Mouse (Mus musculus) embryonic stem cell, embryonic (primary cell): ENCODE results near the gene Sema4b.

Experiments
- CTCF ChIA-PET, 4 experiments: fragments of 300-600 bp in 2 of 4; fragments of 350-600 bp in 2 of 4; sonication (Branson Sonifier 250); formaldehyde crosslinking; loops; one replicate each; lab custom pipeline; 2022; ENCODE audit warnings: inconsistent platforms in 2 of 4; lab: Charles Lee
- POLR2A ChIA-PET, 4 experiments: fragments of 300-600 bp in 2 of 4; fragments of 350-600 bp in 2 of 4; sonication (Branson Sonifier 250); formaldehyde crosslinking; loops; one replicate each; lab custom pipeline; 2022; ENCODE audit warnings: antibody characterized with exemption in 4 of 4, inconsistent platforms in 1 of 4; lab: Charles Lee

The Sema4b gene

DNA sequence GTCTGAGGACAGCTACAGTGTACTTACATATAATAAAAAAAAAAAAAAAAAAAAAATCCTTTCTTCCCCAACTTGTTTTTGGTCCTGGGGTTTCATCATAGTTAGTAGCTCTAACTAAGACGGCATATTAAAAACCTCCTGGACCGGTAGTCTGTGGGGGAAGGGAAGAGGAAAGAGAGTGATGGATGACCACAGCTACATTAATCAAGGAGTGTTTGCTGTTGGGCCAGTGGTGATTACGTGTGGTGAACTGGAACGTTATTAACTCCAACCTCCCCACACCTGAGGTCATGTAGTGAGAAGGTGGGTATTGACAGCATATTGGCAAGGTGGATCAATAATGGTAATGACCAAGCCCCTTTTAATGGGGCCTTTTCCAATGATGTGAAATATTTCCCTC is 2.1 kb upstream of the Sema4b start:
- CTCF ChIA-PET, result interaction anchor here in 2 of 4 experiments (0.6 to 2.4 kb wide), 6 partner anchors 14 to 56 kb away, joined by 3 to 10 read pairs (median 4); no protein-coding TSS in a partner anchor
- POLR2A ChIA-PET, result interaction anchor here (0.6 to 12.1 kb wide), 45 partner anchors 8 to 676 kb away, joined by 3 to 335 read pairs (median 7); partner anchors contain the start of genes Cib1 (in 2 of the 4), Gdpgp1 (in 2 of the 4), Ngrn (in 2 of the 4) and Idh2 (in 1 of the 4)

DNA sequence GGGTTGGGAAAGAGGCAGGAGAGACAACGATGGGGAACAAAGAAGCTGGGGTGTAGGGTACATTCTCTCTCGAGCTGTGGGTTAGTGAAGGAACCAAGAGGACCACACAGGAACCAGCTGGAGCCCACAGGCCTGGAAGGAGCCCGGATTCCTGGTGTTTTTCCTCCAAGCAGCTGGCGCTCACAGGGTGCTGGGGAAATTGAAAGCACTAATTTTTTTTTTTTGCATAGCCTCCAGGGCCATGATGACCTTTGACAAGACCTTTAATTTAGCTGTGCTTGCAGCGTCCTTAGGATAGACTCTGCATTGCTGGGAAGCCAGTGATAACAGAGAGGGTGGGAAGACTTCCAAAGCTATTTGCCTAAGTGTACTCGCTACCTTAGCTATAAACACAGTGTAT is 1.7 kb upstream of the Sema4b start:
- ChIA-PET CTCF (interaction anchor here (0.8 to 2.4 kb wide), 11 partner anchors 13 to 53 kb away, joined by 3 to 10 read pairs (median 5); no protein-coding TSS in a partner anchor), POLR2A (interaction anchor here (0.6 to 12.1 kb wide), 62 partner anchors 9 to 1102 kb away, joined by 3 to 335 read pairs (median 6); partner anchors contain the start of genes Cib1 (in 3 of the 4), Gdpgp1 (in 3 of the 4), Ngrn (in 2 of the 4) and Rccd1 (in 2 of the 4))

DNA sequence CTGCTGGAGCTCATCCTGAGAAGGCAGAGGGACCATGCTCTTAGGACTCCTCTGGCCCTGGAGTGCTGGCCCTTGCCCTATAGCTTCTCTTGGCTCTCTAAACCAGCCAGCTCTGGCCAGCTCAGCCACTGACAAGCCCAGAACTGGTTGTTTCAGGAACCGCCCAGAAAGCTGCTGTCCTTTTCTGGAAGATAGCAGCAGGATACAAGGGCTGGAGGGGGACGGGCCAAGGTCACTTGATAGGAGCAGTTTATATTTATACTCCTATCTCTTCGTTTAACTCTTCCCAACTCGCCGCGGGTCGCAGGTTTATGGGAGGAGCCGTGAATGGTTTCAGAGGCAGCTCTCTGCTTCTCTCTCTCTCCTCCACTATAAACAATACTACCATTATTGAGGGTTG is 620 bp upstream of the Sema4b start:
- ChIA-PET POLR2A (interaction anchor here (0.6 to 12.1 kb wide), 83 partner anchors 8 to 961 kb away, joined by 3 to 335 read pairs (median 5); partner anchors contain the start of genes Cib1 (in 3 of the 4), Gdpgp1 (in 3 of the 4), Ngrn (in 3 of the 4) and Idh2 (in 2 of the 4)), CTCF (interaction anchor here (0.6 to 2.4 kb wide), 18 partner anchors 12 to 349 kb away, joined by 3 to 10 read pairs (median 4); partner anchors contain the start of gene Blm (in 1 of the 4))

DNA sequence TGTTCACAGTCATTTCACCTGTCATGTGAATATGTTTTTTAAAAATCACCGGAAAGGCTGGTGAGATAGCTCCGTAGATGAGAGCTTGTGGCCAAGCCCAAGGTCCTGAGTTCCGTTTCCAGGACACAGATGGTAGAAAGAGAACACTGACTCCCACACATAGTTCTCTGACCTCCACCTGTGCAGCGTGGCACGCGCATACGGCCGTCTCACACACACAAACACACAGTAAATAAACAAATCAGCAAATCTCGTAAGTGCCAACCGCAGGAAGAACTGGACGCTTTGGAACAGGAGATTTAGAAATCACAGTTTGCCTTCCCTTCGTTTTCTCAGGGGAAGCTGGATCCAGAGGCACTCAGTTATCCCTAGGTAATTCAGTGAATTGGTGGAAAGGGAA is 860 bp downstream of the Sema4b start:
- CTCF ChIA-PET, result interaction anchor here in 3 of 4 experiments (0.6 to 2.0 kb wide), 7 partner anchors 12 to 658 kb away, joined by 3 to 8 read pairs (median 4); no protein-coding TSS in a partner anchor
- POLR2A ChIA-PET, result interaction anchor here (0.5 to 12.1 kb wide), 45 partner anchors 10 to 831 kb away, joined by 3 to 335 read pairs (median 6); partner anchors contain the start of genes Cib1 (in 2 of the 4), Zfp710 (in 2 of the 4), Gdpgp1 (in 1 of the 4) and Idh2 (in 1 of the 4)

DNA sequence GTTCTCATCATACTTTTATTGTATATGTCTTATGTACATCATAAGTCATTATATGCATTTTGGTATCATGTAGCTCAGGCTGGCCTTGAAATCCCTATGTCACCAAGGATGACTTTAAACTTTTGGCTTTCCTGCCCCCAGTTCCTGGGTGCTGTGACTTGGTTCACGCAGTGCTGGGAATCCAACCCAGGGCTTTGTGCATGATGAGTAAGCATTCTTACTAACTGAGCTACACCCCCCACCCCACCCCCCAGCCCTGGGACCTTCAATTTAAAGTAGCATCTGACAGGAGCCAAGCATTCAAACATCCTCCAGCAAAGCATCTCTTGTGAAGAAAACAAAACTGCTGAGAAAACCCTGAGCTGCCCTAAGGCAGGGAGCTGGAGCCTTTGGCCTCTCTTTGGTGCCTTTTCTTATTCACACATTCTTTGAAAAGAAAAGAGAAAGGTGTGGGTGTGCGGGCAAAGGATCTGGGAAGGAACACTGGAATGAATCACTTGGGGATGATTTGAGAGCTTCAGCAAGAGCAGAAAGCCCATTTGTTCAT is 2.0 kb downstream of the Sema4b start:
- ChIA-PET CTCF (interaction anchor here in 3 of 4 experiments (0.6 to 2.3 kb wide), 11 partner anchors 9 to 174 kb away, joined by 3 to 12 read pairs (median 4); no protein-coding TSS in a partner anchor), POLR2A (interaction anchor here (0.6 to 12.1 kb wide), 111 partner anchors 8 to 656 kb away, joined by 3 to 335 read pairs (median 5); partner anchors contain the start of genes Cib1 (in 3 of the 4), Gdpgp1 (in 3 of the 4), Idh2 (in 3 of the 4) and Blm (in 2 of the 4))

DNA sequence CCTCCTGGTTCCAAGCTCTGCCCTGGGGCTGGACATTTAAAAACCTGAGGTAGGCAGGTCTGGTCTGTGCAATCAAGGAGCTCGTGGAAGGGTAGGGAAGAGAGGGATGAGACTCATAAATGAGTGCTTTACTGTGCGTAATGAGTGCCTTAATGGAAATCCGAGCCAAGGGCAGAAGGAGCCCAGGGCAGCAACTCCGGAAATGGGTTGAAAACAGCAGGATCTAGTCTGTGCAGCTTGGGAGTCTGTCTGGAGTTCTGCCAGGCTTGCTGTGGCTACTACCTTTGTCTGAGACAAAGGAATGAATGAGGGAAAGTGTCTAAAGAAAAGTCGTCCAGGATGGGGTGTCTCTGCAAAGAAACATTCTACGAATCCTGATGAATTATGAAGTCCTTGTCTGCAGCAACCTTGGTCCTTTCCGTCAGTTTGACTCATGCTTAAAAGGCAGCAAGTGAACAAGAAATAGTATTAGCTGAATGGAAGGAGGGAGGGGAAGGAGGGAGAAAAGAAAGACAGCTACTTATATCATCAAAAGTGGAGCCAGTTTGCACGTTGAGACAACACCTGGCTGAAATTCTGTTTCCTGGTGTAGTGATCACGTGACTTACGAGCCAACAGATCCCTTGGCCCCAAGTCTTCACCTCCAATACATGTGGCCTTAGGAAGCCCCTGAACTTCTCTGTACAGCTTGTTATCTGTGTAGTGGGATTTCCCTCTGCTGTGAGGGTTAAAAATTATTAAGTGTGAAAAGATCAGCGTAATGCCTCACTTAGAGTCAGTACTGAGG is 2.7 kb downstream of the Sema4b start:
- CTCF ChIA-PET, result interaction anchor here in 3 of 4 experiments (0.6 to 2.3 kb wide), 8 partner anchors 8 to 135 kb away, joined by 3 to 12 read pairs (median 4); no protein-coding TSS in a partner anchor
- POLR2A ChIA-PET, result interaction anchor here (0.6 to 12.1 kb wide), 107 partner anchors 9 to 655 kb away, joined by 3 to 335 read pairs (median 5); partner anchors contain the start of genes Cib1 (in 3 of the 4), Gdpgp1 (in 3 of the 4), Idh2 (in 3 of the 4) and Blm (in 2 of the 4)

DNA sequence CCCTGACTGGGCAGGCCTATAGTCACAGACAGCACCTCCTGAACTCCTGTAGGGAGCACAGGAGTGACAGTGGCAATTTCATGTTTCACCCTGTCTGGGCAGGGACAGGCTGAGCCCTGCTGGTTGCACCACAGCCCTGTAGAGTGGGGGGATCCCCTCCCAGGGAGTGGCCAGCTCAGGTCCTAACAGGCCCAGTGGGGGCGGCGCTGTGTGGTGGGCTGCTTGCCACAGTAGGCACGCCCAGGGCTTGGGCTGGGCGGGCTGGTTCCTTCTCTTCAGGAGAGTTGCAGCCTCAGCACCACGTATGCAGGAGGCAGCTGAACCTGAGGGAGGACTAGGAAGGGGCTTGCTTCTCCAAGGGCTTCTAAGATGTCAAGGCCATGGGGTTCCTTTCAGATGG is 4.8 kb downstream of the Sema4b start:
- ChIA-PET CTCF (interaction anchor here in 3 of 4 experiments (0.5 to 3.2 kb wide), 8 partner anchors 9 to 68 kb away, joined by 3 to 28 read pairs (median 7); no protein-coding TSS in a partner anchor), POLR2A (interaction anchor here (0.7 to 12.1 kb wide), 43 partner anchors 8 to 167 kb away, joined by 3 to 335 read pairs (median 7); partner anchors contain the start of genes Cib1 (in 2 of the 4), Gdpgp1 (in 2 of the 4), Rccd1 (in 2 of the 4) and Ngrn (in 1 of the 4))

DNA sequence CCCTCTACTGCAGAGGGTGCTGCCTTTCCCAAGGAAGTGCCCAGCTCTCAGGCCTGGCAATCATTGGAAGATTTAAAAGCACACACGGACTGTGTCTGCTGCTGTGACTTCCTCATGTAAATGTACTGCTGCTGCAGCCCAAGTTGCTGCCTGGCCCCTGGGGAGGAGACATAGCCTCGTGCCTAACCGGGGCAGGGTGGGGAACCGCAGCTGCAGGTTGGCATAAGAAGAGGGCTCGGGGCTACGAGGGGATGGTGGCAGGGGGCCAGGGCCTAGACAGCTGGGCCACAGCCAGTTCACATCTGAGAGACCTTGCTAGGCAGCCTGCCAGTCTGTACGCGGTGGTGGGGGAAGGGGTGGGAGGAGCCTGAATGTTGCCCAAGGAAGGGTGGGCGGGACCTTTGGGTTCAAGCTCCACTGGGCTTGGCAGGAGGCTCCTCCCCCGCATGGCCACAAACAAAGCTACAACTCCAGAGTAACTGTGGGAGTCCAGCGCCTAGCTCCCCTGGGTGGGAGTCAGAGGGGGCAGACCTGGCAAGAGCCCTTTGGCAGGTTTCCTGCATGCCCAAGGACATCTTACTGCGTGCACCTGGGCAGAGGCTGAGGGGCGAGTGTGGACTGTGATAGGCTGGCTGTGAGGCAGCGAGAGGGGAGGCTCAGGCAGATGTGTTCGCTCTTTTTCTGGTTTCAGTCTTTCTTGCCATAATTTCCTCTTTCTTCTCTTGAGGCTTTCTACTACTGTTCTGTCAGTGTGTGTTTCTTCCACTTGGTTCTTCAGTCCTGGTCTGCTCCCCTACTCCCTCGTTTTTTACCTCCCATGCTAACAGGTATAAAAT is 5.8 kb downstream of the Sema4b start:
- ChIA-PET CTCF (interaction anchor here (0.6 to 3.2 kb wide), 12 partner anchors 8 to 464 kb away, joined by 3 to 28 read pairs (median 6); partner anchors contain the start of gene Man2a2 (in 1 of the 4)), POLR2A (interaction anchor here (0.6 to 12.1 kb wide), 79 partner anchors 7 to 610 kb away, joined by 3 to 335 read pairs (median 4); partner anchors contain the start of genes Cib1 (in 3 of the 4), Gdpgp1 (in 3 of the 4), Rccd1 (in 3 of the 4) and Blm (in 1 of the 4))

DNA sequence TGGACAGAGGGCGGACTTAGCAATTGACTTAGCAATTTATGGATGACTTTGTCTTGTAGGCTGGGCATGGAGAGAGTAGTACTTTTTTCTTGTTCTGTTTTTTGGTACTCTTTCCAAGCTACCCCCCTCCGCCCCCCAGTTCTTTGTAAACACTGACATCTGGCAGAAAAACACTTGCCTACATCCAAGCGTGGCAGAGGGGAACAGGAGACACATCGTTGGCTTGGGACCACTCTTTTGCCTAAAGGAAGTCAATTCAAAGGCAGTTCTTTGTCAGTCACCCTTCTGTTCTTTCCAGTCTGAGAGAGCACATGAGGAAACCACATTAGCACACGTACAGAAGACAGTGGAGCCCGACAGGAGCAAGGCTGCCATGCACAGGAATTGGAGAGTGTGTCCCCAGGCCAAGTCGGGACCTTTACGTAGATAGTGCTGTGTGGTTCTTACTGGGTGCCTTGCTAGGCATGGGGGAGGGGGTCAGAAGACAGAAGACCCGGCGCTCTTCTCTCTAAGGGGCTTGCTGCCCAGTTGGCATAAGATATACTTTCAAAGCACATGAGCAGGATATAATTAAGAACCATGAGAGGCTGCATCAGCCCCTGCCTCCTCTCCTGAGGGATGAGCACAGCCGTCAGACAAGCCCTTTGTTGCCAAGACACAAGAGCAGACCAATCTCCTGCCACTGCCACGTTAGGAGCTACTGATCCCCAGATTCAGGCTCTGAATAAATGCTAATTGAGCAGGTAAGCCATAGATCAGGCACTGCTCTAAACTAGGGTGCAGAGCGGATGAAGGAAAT is 7.5 kb downstream of the Sema4b start:
- POLR2A ChIA-PET, result interaction anchor here in 3 of 4 experiments (0.5 to 12.1 kb wide), 10 partner anchors 8 to 64 kb away, joined by 3 to 335 read pairs (median 25); no protein-coding TSS in a partner anchor
- CTCF ChIA-PET, result no interaction called here

DNA sequence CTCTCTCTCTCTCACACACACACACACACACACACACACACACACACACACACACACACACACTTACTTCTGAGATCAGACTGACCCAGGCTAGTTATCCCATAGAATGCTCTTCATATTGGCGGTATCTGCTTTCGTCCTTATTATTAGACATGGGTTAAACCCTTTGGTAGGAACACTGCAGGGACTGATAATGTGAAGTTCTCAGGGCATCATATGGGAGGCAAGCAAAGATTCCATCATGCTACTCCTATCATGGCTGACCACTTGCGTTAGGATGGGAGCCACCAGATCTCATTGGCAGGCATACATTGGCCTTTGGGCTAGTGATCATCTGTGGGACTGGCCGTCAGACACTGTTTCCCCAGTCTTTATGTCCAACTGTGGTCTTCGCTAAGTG is 8.5 kb downstream of the Sema4b start:
- ChIA-PET POLR2A (interaction anchor here in 3 of 4 experiments (0.5 to 12.1 kb wide), 5 partner anchors 9 to 39 kb away, joined by 3 to 328 read pairs (median 4); no protein-coding TSS in a partner anchor), CTCF (no interaction called here)

DNA sequence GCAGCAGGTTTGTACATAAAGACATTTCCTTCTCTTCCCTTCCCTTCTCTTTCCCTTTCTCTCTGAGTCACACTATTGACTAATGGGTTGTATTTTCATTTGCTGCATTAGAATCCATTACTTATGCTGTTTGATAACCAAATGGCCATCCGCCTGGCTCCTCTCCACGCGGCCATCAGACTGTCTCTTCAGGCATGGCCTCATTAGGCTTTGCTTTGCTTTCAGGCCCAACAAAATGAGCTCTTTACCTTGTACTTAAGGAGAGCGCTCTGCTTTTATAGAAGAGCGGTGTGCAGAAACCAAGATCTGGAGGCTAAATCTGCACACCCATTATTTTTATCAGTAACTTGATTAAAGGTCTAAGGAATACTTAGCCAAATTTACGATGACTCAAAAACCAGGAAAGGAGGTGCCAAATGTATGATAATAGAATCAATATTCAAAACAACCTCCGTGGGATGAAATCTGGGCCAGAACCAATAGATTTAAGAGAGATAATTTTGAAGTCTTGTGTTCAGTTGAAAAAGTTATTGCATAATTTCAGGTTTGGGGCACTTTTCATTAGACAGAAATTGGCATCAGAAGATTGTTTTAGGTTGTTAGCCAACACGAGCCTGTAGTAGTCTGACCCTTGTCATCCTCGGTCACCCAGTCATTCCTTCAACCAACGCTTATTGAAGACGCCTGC is 9.1 kb downstream of the Sema4b start:
- ChIA-PET CTCF (interaction anchor here in 1 of 4 experiments (0.6 kb wide), 1 partner anchor 43 kb away, joined by 3 read pairs; no protein-coding TSS in a partner anchor), POLR2A (interaction anchor here in 1 of 4 experiments (1.1 to 5.8 kb wide), 3 partner anchors 11 to 65 kb away, joined by 4 to 46 read pairs (median 4); no protein-coding TSS in a partner anchor)

DNA sequence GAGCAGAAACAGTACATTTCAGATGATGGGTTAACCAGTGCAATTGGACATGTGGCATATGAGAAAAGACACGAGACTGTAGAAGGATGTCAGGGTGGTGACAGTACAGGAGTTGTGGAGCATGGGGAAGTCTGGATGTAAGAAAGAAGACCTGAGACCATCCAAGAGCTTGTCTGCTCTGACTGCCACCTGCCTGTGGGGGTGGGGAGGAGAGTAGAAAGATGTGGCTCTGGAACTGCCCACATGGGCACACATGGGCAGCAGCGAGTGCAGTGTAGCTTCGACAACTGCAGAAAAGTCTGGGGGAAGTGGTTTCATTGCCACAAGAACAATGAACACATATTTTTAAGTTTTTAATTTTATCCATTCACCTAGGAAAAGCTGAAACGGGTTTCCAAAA is 10.7 kb downstream of the Sema4b start:
- ChIA-PET CTCF (interaction anchor here in 3 of 4 experiments (0.6 to 3.0 kb wide), 10 partner anchors 8 to 469 kb away, joined by 3 to 16 read pairs (median 6); no protein-coding TSS in a partner anchor), POLR2A (interaction anchor here (0.5 to 10.2 kb wide), 56 partner anchors 8 to 629 kb away, joined by 3 to 335 read pairs (median 6); partner anchors contain the start of genes Sema4b (in 4 of the 4), Cib1 (in 2 of the 4), Gdpgp1 (in 2 of the 4) and Ngrn (in 2 of the 4))

DNA sequence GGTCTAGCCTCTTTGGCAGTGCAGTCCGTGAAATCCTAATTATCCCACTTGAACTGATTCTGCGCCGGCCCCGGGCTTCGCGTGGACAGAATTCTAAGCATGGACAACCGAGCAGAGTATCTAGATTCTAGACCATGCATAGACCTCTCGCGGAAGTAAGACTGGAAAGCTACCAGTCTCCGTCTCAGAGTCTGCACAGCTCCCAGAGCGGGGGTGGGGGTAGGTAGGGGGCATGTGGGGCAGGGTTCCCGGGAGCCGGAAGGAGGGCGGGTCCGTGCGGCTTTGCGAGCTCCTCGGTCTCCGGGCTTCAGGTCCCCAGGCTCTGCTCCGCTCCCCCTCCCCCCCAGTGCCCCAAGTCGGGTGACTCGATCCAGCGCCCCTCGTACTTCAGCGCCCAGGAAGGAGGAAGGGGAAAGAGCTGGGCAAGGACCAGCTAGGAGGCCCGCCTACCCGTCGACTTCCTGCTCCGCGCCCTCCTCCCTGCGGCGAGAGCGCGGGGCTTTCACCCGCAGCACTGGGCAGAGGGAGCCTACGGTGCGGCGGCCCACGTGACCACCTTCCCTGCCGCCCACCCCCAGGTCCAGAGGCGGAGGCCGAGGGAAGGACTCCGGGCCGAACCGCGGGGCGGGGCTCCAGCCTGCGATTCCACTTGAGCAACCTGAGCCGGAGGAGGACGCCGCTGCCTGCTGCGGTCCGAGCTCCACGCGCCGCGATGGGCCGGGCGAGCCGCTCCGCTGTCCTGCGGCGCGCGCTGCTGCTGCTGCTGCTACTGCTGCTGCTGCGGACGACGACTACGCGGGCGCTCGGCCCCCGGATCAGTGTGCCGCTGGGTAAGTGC is 11.5 kb downstream of the Sema4b start:
- ChIA-PET POLR2A (interaction anchor here (0.5 to 10.2 kb wide), 76 partner anchors 8 to 628 kb away, joined by 3 to 335 read pairs (median 6); partner anchors contain the start of genes Sema4b (in 4 of the 4), Ngrn (in 3 of the 4), Cib1 (in 2 of the 4) and Gdpgp1 (in 2 of the 4)), CTCF (interaction anchor here in 3 of 4 experiments (0.6 to 3.0 kb wide), 14 partner anchors 9 to 1256 kb away, joined by 3 to 16 read pairs (median 6); no protein-coding TSS in a partner anchor)

DNA sequence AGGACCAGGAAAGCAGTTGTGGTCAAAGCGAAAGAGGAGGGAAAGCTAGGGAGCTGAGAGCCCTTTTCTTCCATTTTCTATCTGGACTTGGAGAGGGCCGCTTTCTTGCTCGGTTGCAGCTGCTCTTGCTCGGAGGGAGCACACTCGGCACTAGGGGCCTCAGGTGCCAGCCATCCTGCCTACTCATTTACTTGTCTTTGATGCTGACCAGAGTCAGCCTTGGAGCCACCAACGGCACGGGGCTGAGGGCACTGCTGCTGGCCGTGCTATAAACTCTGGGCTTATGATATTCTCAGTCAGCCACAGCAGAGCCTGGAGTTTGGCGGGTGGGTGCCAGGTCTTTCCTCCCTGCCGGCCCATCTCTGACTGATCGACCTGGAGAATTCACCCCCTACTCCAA is 12.2 kb downstream of the Sema4b start:
- POLR2A ChIA-PET, result interaction anchor here (0.6 to 10.2 kb wide), 53 partner anchors 7 to 336 kb away, joined by 3 to 335 read pairs (median 7); partner anchors contain the start of genes Sema4b (in 4 of the 4), Cib1 (in 2 of the 4), Gdpgp1 (in 2 of the 4) and Ngrn (in 2 of the 4)
- CTCF ChIA-PET, result interaction anchor here in 3 of 4 experiments (0.8 to 3.3 kb wide), 11 partner anchors 10 to 66 kb away, joined by 3 to 28 read pairs (median 6); no protein-coding TSS in a partner anchor
